Mouse (Mus musculus) C2C12 (cell line): ENCODE results near the gene Rbbp5. TPM values are rescaled to one million over a fixed set of nuclear protein-coding genes. Genes with fewer than 3 reads are reported as not detected.

Experiments
- H3K27me3 ChIP-seq: one replicate; pipeline ENCODE4 v1.6.1; 2011; ENCODE audit not compliant: control insufficient read depth, insufficient read depth, insufficient read length
- H3K36me3 ChIP-seq: one replicate; pipeline ENCODE4 v1.6.1; 2011; ENCODE audit not compliant: control insufficient read depth, insufficient read depth
- H3K4me3 ChIP-seq: one replicate; pipeline ENCODE4 v1.5.1; 2011; ENCODE audit warnings: mild to moderate bottlenecking, control low read depth; ENCODE audit not compliant: poor library complexity, insufficient read depth, severe bottlenecking
- H3K79me2 ChIP-seq: one replicate; pipeline ENCODE4 v1.6.1; 2011; ENCODE audit not compliant: control insufficient read depth, insufficient read depth
- H3K79me3 ChIP-seq: one replicate; pipeline ENCODE4 v1.6.1; 2011; ENCODE audit warnings: low read depth, control low read depth
- H3ac ChIP-seq: one replicate; pipeline ENCODE3; 2011; ENCODE audit warnings: low read depth; ENCODE audit not compliant: control insufficient read depth, insufficient read length
- CEBPB ChIP-seq: IDR thresholded peaks from one replicate; pipeline ENCODE4 v1.6.1; 2011; ENCODE audit warnings: low read depth, mild to moderate bottlenecking, control low read depth, moderate library complexity
- CTCF ChIP-seq: IDR thresholded peaks from one replicate; pipeline ENCODE4 v1.5.1; 2011; ENCODE audit not compliant: control insufficient read depth, insufficient read depth, insufficient read length
- FOSL1 ChIP-seq: IDR thresholded peaks from one replicate; pipeline ENCODE4 v1.8.0; 2011; ENCODE audit warnings: mild to moderate bottlenecking, low read length; ENCODE audit not compliant: poor library complexity, insufficient read depth, severe bottlenecking
- MAX ChIP-seq: IDR thresholded peaks from one replicate; pipeline ENCODE4 v1.6.1; 2011; ENCODE audit warnings: mild to moderate bottlenecking, control low read depth
- MYOD1 ChIP-seq: IDR thresholded peaks from one replicate; pipeline ENCODE4 v1.6.1; 2011; ENCODE audit warnings: low read depth; ENCODE audit not compliant: control insufficient read depth, insufficient read length
- MYOG ChIP-seq: IDR thresholded peaks from one replicate; pipeline ENCODE4 v1.6.1; 2011; ENCODE audit not compliant: control insufficient read depth, insufficient read length; ENCODE audit errors: extremely low read depth
- USF1 ChIP-seq: IDR thresholded peaks from one replicate; pipeline ENCODE4 v1.6.1; 2011; ENCODE audit warnings: low read depth, mild to moderate bottlenecking, control low read depth, moderate library complexity
- long read RNA-seq, 2 experiments: library from polyadenylated mRNA; unstranded; transcript quantifications; one replicate each; pipeline ENCODE4 v2.0.0; 2019 to 2020
- polyA plus RNA-seq: library from polyadenylated mRNA; unstranded; fragments of >200 nt; fragmentation: generic; extraction: Trizol; gene quantifications from one replicate; pipeline ENCODE4 v1.2.1, GENCODE M21; 2012; ENCODE audit warnings: missing spikeins

Gene Rbbp5
- polyA plus RNA-seq = 22.2 TPM
- long read RNA-seq, experiment 1, partial matches to known transcripts = 1 of 11 reads
- long read RNA-seq, experiment 1, other reads (novel, unspliced or antisense) = 4 of 11 reads
- long read RNA-seq, experiment 2, transcript Rbbp5-207 (14 exons, 2,856 nt) = major isoform, 44 of 141 reads
- long read RNA-seq, experiment 2, partial matches to known transcripts = 2 of 141 reads
- long read RNA-seq, experiment 2, other reads (novel, unspliced or antisense) = 95 of 141 reads

GRCm38 (mm10) chr1:132476928-132477691, at the start of gene Rbbp5:
Gene Rbbp5 (plus strand): TSS chr1:132477365.
- Histone ChIP-seq H3K79me3 (peaks cover 52% of the 10 kb centered on the region), H3K36me3 (peaks cover 4% of the 10 kb centered on the region), H3K27me3 (no peaks in the 10 kb centered on the region), H3K4me3 (peak within 1 kb of the TSS; percentile 96), H3ac (peak within 1 kb of the TSS; percentile 100), H3K79me2 (peaks cover 59% of the 10 kb centered on the region)
- TF ChIP-seq CEBPB (no peak), MAX (peak; percentile 99)

- H3ac ChIP-seq = no peak overlapping the region
- H3K79me2 ChIP-seq = peaks cover 6% of the 10 kb centered on the region
- no peak for TF ChIP-seq CTCF
- no peak overlapping the region for H3K4me3 ChIP-seq
- peaks cover 1% of the 10 kb centered on the region for H3K79me3 ChIP-seq
- H3K36me3 ChIP-seq = peaks cover 9% of the 10 kb centered on the region
- no peaks in the 10 kb centered on the region for H3K27me3 ChIP-seq
Measured at GRCm38 (mm10) chr1:132430818-132431217, 46.3 kb upstream of the Rbbp5 start.

- no peaks in the 10 kb centered on the region for H3K27me3 ChIP-seq
- H3K79me3 ChIP-seq = peaks cover 1% of the 10 kb centered on the region
- H3K36me3 ChIP-seq = peaks cover 9% of the 10 kb centered on the region
- no peak overlapping the region for H3K4me3 ChIP-seq
- peak overlapping the region; percentile 6 for H3ac ChIP-seq
- TF ChIP-seq MYOG (no peak), MYOD1 (no peak), FOSL1 (no peak), CEBPB (no peak), MAX (no peak), USF1 (no peak), CTCF (no peak)
- peaks cover 6% of the 10 kb centered on the region for H3K79me2 ChIP-seq
Measured at GRCm38 (mm10) chr1:132431716-132432115, 45.4 kb upstream of the Rbbp5 start.

GRCm38 (mm10) chr1:132433349-132433748, 43.8 kb upstream of the Rbbp5 start:
- H3K4me3 ChIP-seq = no peak overlapping the region
- H3K79me2 ChIP-seq = no peaks in the 10 kb centered on the region
- peaks cover 9% of the 10 kb centered on the region for H3K36me3 ChIP-seq
- no peaks in the 10 kb centered on the region for H3K27me3 ChIP-seq
- no peak overlapping the region for H3ac ChIP-seq
- peaks cover under 1% of the 10 kb centered on the region for H3K79me3 ChIP-seq
- no peak for TF ChIP-seq MAX
- TF ChIP-seq MYOD1 = no peak
- TF ChIP-seq FOSL1 = no peak
- TF ChIP-seq MYOG = no peak
- no peak for TF ChIP-seq CEBPB
- no peak for TF ChIP-seq USF1
- no peak for TF ChIP-seq CTCF

- Histone ChIP-seq H3K4me3 (no peak overlapping the region), H3K36me3 (peaks cover 9% of the 10 kb centered on the region), H3K79me2 (no peaks in the 10 kb centered on the region), H3K27me3 (no peaks in the 10 kb centered on the region), H3ac (no peak overlapping the region), H3K79me3 (no peaks in the 10 kb centered on the region)
- no peak for TF ChIP-seq MAX
- TF ChIP-seq USF1 = no peak
- TF ChIP-seq MYOG = no peak
Measured at GRCm38 (mm10) chr1:132434032-132434431, 43.1 kb upstream of the Rbbp5 start.

- H3K4me3 ChIP-seq = no peak overlapping the region
- no peaks in the 10 kb centered on the region for H3K27me3 ChIP-seq
- TF ChIP-seq MYOG (no peak), MYOD1 (no peak), MAX (no peak), CTCF (no peak), USF1 (no peak), FOSL1 (no peak), CEBPB (no peak)
- no peaks in the 10 kb centered on the region for H3K79me3 ChIP-seq
- no peaks in the 10 kb centered on the region for H3K79me2 ChIP-seq
- H3K36me3 ChIP-seq = peaks cover 13% of the 10 kb centered on the region
- H3ac ChIP-seq = no peak overlapping the region
Measured at GRCm38 (mm10) chr1:132436320-132436958, 40.7 kb upstream of the Rbbp5 start.
